Comparison of ENCODE assay signal across 9 mouse cellular contexts in the genomic region with DNA sequence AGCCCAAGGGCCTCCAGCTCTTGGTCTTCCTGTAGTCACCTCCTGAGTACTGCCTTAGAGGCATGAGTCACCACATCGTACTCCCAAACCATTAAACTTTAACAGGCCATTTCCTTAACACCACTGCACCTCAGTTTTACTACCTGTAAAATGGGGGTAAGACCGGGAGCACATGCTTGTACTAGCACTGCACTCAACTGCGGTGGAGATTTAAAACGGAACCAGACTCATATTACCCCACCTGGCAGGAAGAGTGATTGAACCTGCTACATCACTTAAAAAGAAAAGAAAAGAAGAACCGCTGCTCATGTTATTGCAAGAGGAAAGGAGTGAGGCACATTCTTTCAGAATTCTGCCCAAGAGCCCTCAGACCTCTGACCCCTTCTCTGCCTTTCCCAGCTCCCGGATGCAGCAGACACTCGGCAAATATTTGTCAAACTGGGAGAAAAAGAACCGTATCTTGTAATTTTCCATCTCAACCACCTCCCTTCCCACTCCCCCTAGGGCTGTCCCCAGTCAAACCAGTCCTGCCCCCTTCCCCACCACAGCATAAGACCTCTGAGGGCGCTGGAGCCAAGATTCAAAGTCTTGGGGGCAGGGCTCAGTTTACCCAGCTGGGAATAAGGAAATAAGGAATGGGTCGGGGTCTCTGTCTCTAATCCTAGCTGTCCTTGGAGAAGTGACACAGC. TPM values are rescaled to one million over a fixed set of nuclear protein-coding genes. Genes with fewer than 3 reads are reported as not detected.
A peak's percentile ranks its signal among the peaks of the same experiment; 100 is the strongest.
DNase-seq lines count a peak whose midpoint lies in the region; ATAC-seq and TF ChIP-seq lines count a peak whose summit lies in the region.
"Had no signal": no experiment of that assay in that cellular context is flagged by ENCODE, and none has a peak within 500 bp of the region (broad histone marks: within the 10 kb centered on the region; RNA-seq: fewer than 3 reads in every experiment).

No protein-coding gene starts in this region.

- intact Hi-C loops in gastrocnemius, adult 2 months (cut with DNase I): no loop called here
- intact Hi-C loops in gastrocnemius, postnatal 14 days (cut with DNase I; ENCODE audit: low total_unique reads): no loop called here
- intact Hi-C loops in gastrocnemius, postnatal 36 days (cut with DNase I): no loop called here

- peaks cover 4% of the 10 kb centered on the region for H3K36me3 ChIP-seq in hindbrain, postnatal 0 days (ENCODE audit: insufficient read depth, low read length)
- H3K36me3 ChIP-seq in splenic B cell, adult 2 months (ENCODE audit: control insufficient read depth, insufficient read depth, low read length, poor library complexity, severe bottlenecking): peaks cover 8% of the 10 kb centered on the region; the same call in 1 of the 2 replicates

- TF ChIP-seq CTCF in gastrocnemius, adult 2 months (IDR thresholded peaks at IDR 0.05): no peak
- no peak for TF ChIP-seq CTCF in bone marrow macrophage, adult 2 months (IDR thresholded peaks at IDR 0.05; ENCODE audit: low read depth, low read length)
- TF ChIP-seq CTCF in hindbrain, postnatal 0 days (IDR thresholded peaks at IDR 0.05; ENCODE audit: low read depth): no peak

- H3K9me3 ChIP-seq in hindbrain, postnatal 0 days (ENCODE audit: low read length): no peaks in the 10 kb centered on the region

- no peak for TF ChIP-seq POLR2A in bone marrow macrophage, adult 2 months (IDR thresholded peaks at IDR 0.05; ENCODE audit: borderline replicate concordance, low read depth, low read length)

- peak overlapping the region; percentile 93 for H3K27ac ChIP-seq in gastrocnemius, adult 2 months
- peak overlapping the region; percentile 48 for H3K27ac ChIP-seq in bone marrow macrophage, adult 2 months (ENCODE audit: insufficient read depth, low read depth, low read length)
- peak overlapping the region; percentile 81 for H3K27ac ChIP-seq in hindbrain, postnatal 0 days

- H3K27me3 ChIP-seq in hindbrain, postnatal 0 days (ENCODE audit: insufficient read depth, low read length): no peaks in the 10 kb centered on the region
- no peaks in the 10 kb centered on the region for H3K27me3 ChIP-seq in splenic B cell, adult 2 months (ENCODE audit: control insufficient read depth, insufficient read depth, low read length, poor library complexity, severe bottlenecking)
- H3K27me3 ChIP-seq: Patski had no signal

- H3K4me1 ChIP-seq in bone marrow macrophage, adult 2 months (ENCODE audit: control insufficient read depth, insufficient read depth, low read length): peaks cover 41% of the 10 kb centered on the region
- H3K4me1 ChIP-seq in hindbrain, postnatal 0 days (ENCODE audit: insufficient read depth, low read length): peaks cover 16% of the 10 kb centered on the region

- peak overlapping the region; percentile 97 for H3K4me2 ChIP-seq in hindbrain, postnatal 0 days (ENCODE audit: low read depth, low read length)

- WGBS in hindbrain, postnatal 0 days: 56% methylated on average over 10 of the region's 10 CpGs

- H3K9ac ChIP-seq in hindbrain, postnatal 0 days (replicated peaks; ENCODE audit: low read length): peak overlapping the region; percentile 81

- no peak for DNase-seq in gastrocnemius, adult 2 months
- DNase-seq in gastrocnemius, postnatal 14 days: no peak
- DNase-seq in hindbrain, postnatal 0 days (ENCODE audit: low spot score): no peak
- peak; percentile 56 to 70 for DNase-seq in lung, adult 18-20 months
- peak; percentile 67 for DNase-seq in splenic B cell, adult 2 months (ENCODE audit: low read depth, low spot score)
- no peak for DNase-seq in gastrocnemius, postnatal 36 days

- peak overlapping the region; percentile 95 for H3K4me3 ChIP-seq in gastrocnemius, adult 2 months
- peak overlapping the region; percentile 59 for H3K4me3 ChIP-seq in bone marrow macrophage, adult 2 months (ENCODE audit: insufficient read depth, low read length)
- H3K4me3 ChIP-seq in hindbrain, postnatal 0 days (ENCODE audit: low read length): peak overlapping the region; percentile 94

- no peak for ATAC-seq in hindbrain, postnatal 0 days
- no peak for ATAC-seq in frontal cortex, adult (ENCODE audit: low TSS enrichment)

RNA-seq across cellular contexts. Expression of gene Vasp, which starts 2.5 kb away (rescaled TPM):
- total RNA-seq in gastrocnemius, adult 2 months (2021): 10 to 100 TPM; 13.6 to 17.3 TPM
- 10 to 100 TPM; 31.0 to 35.1 TPM for total RNA-seq in gastrocnemius, postnatal 14 days (2021)
- polyA plus RNA-seq in bone marrow macrophage, adult 2 months (2012; ENCODE audit: insufficient read depth, insufficient read length, missing spikeins): 178 and 187 TPM in 2 replicates
- 62.6 and 68.3 TPM in 2 replicates for total RNA-seq in hindbrain, postnatal 0 days (2014; rRNA removed)
- 35.5 and 37.0 TPM in 2 replicates for polyA plus RNA-seq in hindbrain, postnatal 0 days (2015; fragmentation: Nextera tagmentation; extraction: Ambion mirVana)
- total RNA-seq in gastrocnemius, postnatal 36 days (2021): 10 to 100 TPM; 15.9 to 20.6 TPM

RNA-seq across cellular contexts. Expression of gene Ppm1n, which starts 10.7 kb away (rescaled TPM):
- total RNA-seq in gastrocnemius, adult 2 months (2021): under 1 TPM in 1 of 2 experiments, not detected in 1; 0.74 TPM
- total RNA-seq in gastrocnemius, postnatal 14 days (2021): not detected
- polyA plus RNA-seq in bone marrow macrophage, adult 2 months (2012; ENCODE audit: insufficient read depth, insufficient read length, missing spikeins): 0.93 and 4.2 TPM in 2 replicates
- 2.1 and 2.9 TPM in 2 replicates for total RNA-seq in hindbrain, postnatal 0 days (2014; rRNA removed)
- polyA plus RNA-seq in hindbrain, postnatal 0 days (2015; fragmentation: Nextera tagmentation; extraction: Ambion mirVana): 2.0 and 2.5 TPM in 2 replicates
- total RNA-seq in gastrocnemius, postnatal 36 days (2021): under 1 TPM in 1 of 2 experiments, not detected in 1; 0.35 TPM

RNA-seq across cellular contexts. Expression of gene Rtn2, which starts 13.3 kb away (rescaled TPM):
- total RNA-seq in gastrocnemius, adult 2 months (2021): 1,000 to 10,000 TPM in 1 of 2 experiments, 100 to 1,000 TPM in 1; 987 to 1,150 TPM
- total RNA-seq in gastrocnemius, postnatal 14 days (2021): 100 to 1,000 TPM; 800 to 833 TPM
- 1.4 and 2.0 TPM in 2 replicates for polyA plus RNA-seq in bone marrow macrophage, adult 2 months (2012; ENCODE audit: insufficient read depth, insufficient read length, missing spikeins)
- total RNA-seq in hindbrain, postnatal 0 days (2014; rRNA removed): 151 and 155 TPM in 2 replicates
- polyA plus RNA-seq in hindbrain, postnatal 0 days (2015; fragmentation: Nextera tagmentation; extraction: Ambion mirVana): 98.4 and 101 TPM in 2 replicates
- 1,000 to 10,000 TPM in 1 of 2 experiments, 100 to 1,000 TPM in 1; 974 to 1,054 TPM for total RNA-seq in gastrocnemius, postnatal 36 days (2021)

RNA-seq across cellular contexts. Expression of gene Fosb, which starts 40.7 kb away (rescaled TPM):
- total RNA-seq in gastrocnemius, adult 2 months (2021): under 1 TPM; 0.22 to 0.59 TPM
- under 1 TPM; 0.69 to 0.90 TPM for total RNA-seq in gastrocnemius, postnatal 14 days (2021)
- polyA plus RNA-seq in bone marrow macrophage, adult 2 months (2012; ENCODE audit: insufficient read depth, insufficient read length, missing spikeins): 0.68 TPM in 1 of 2 replicates, not detected in the other
- 0.31 and 1.0 TPM in 2 replicates for total RNA-seq in hindbrain, postnatal 0 days (2014; rRNA removed)
- polyA plus RNA-seq in hindbrain, postnatal 0 days (2015; fragmentation: Nextera tagmentation; extraction: Ambion mirVana): 0.09 and 0.11 TPM in 2 replicates
- total RNA-seq in gastrocnemius, postnatal 36 days (2021): under 1 TPM; 0.15 to 0.31 TPM

RNA-seq across cellular contexts. Expression of gene Opa3, which starts 41.0 kb away (rescaled TPM):
- total RNA-seq in gastrocnemius, adult 2 months (2021): 10 to 100 TPM; 41.9 to 52.4 TPM
- total RNA-seq in gastrocnemius, postnatal 14 days (2021): 10 to 100 TPM; 35.1 to 43.0 TPM
- 20.0 and 22.0 TPM in 2 replicates for polyA plus RNA-seq in bone marrow macrophage, adult 2 months (2012; ENCODE audit: insufficient read depth, insufficient read length, missing spikeins)
- total RNA-seq in hindbrain, postnatal 0 days (2014; rRNA removed): 44.2 and 47.7 TPM in 2 replicates
- 34.6 and 37.1 TPM in 2 replicates for polyA plus RNA-seq in hindbrain, postnatal 0 days (2015; fragmentation: Nextera tagmentation; extraction: Ambion mirVana)
- total RNA-seq in gastrocnemius, postnatal 36 days (2021): 10 to 100 TPM; 36.9 to 39.9 TPM

Comparison
In these comparisons a context has a peak if more than half of its experiments do, and no peak if none do; other contexts are left out.
1. DNase-seq: peak in lung, adult 18-20 months (2 of 2) and splenic B cell, adult 2 months (single experiment); none in gastrocnemius, adult 2 months (single experiment), gastrocnemius, postnatal 14 days (single experiment), hindbrain, postnatal 0 days (single experiment) and gastrocnemius, postnatal 36 days (0 of 2).
2. Peak in every context shown above with its lines, with median percentiles within 50 percentile points of each other: H3K27ac ChIP-seq and H3K4me3 ChIP-seq.